Mouse (Mus musculus) megakaryocyte, embryonic 14.5 days (primary cell): ENCODE measurements around the gene Cdc25a. TPM values are rescaled to one million over a fixed set of nuclear protein-coding genes. Genes with fewer than 3 reads are reported as not detected.

Experiments used
- H3K27me3 ChIP-seq: replicated peaks from 2 replicates; pipeline ENCODE3; 2012; ENCODE audit warnings: inconsistent platforms
- H3K36me3 ChIP-seq: replicated peaks from 2 replicates; pipeline ENCODE3; 2012; ENCODE audit warnings: low read length, inconsistent platforms, mixed read lengths
- H3K4me1 ChIP-seq: 2 replicates; pipeline ENCODE4 v1.6.1; 2012; ENCODE audit warnings: inconsistent platforms
- H3K4me3 ChIP-seq: replicated peaks from 2 replicates; pipeline ENCODE3; 2012; ENCODE audit warnings: moderate library complexity, mild to moderate bottlenecking, inconsistent platforms
- H3K9me3 ChIP-seq: 2 replicates; pipeline ENCODE4 v1.6.1; 2012; ENCODE audit warnings: inconsistent platforms
- FLI1 ChIP-seq: IDR thresholded peaks from 2 replicates; pipeline ENCODE4 v1.6.1; 2012; ENCODE audit warnings: low read length, inconsistent platforms, mixed read lengths
- GATA1 ChIP-seq: IDR thresholded peaks from 3 replicates; pipeline ENCODE4 v1.6.1; 2012; ENCODE audit warnings: mixed read lengths, low read length, inconsistent platforms, borderline replicate concordance
- polyA plus RNA-seq: library from polyadenylated mRNA; stranded (reverse); fragments of >175 nt; gene quantifications from 2 replicates; pipeline ENCODE4 v1.2.3, GENCODE M21; 2012; ENCODE audit warnings: low replicate concordance; ENCODE audit not compliant: insufficient read depth

Gene Cdc25a
- polyA plus RNA-seq, result 13.7 and 15.0 TPM in 2 replicates

- H3K9me3 ChIP-seq, result no peaks in the 10 kb centered on the region
- H3K4me1 ChIP-seq, result peaks cover 33% of the 10 kb centered on the region
- no peaks in the 10 kb centered on the region for H3K27me3 ChIP-seq
- peaks cover 23% of the 10 kb centered on the region for H3K36me3 ChIP-seq
- TF ChIP-seq FLI1 (peak; percentile 69; the same call in 1 of the 2 replicates), GATA1 (no peak)
- peak within 1 kb of the TSS; percentile 96 for H3K4me3 ChIP-seq
These were observed at the start of gene Cdc25a for GRCm38 (mm10) chr9:109874797-109875691. TSS of gene Cdc25a (plus strand) at chr9:109875579.

DNA sequence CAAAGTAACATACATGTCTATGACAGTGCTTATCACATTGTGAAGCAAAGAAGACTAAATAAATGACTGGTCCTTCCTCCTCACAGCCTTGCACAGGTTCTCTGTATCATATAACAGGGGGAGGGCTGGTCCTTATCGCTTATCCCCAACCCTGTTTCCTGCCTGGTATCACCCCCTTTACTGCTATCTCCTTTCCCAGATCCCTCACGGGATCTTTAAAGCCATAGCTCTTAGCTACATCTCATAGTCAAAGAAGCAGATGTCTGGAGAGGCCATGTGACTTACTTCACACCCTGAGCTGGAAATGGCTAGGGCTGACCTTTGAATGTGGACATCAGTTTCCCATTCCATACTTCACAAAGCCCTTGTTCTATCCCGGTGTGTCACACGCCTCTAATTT is 49.6 kb upstream of the Cdc25a start:
- TF ChIP-seq FLI1, result no peak
- TF ChIP-seq GATA1, result no peak
- H3K27me3 ChIP-seq, result peaks cover 5% of the 10 kb centered on the region
- no peaks in the 10 kb centered on the region for H3K9me3 ChIP-seq
- no peaks in the 10 kb centered on the region for H3K36me3 ChIP-seq
- H3K4me1 ChIP-seq, result peaks cover 9% of the 10 kb centered on the region
- H3K4me3 ChIP-seq, result no peak overlapping the region

- no peak for TF ChIP-seq GATA1
- TF ChIP-seq FLI1, result no peak
- Histone ChIP-seq H3K9me3 (no peaks in the 10 kb centered on the region), H3K36me3 (no peaks in the 10 kb centered on the region), H3K4me1 (peaks cover 9% of the 10 kb centered on the region), H3K4me3 (no peak overlapping the region), H3K27me3 (peaks cover 5% of the 10 kb centered on the region)
These were observed 49.2 kb upstream of the Cdc25a start for GRCm38 (mm10) chr9:109826181-109826580.

GRCm38 (mm10) chr9:109832391-109833087 is 42.8 kb upstream of the Cdc25a start, which contains the start of gene Nme6:
TSS of gene Nme6 (plus strand) at chr9:109832749.
- Histone ChIP-seq H3K27me3 (no peaks in the 10 kb centered on the region), H3K4me1 (peaks cover 13% of the 10 kb centered on the region), H3K9me3 (no peaks in the 10 kb centered on the region), H3K36me3 (peaks cover 8% of the 10 kb centered on the region), H3K4me3 (peak within 1 kb of the TSS; percentile 95)
- no peak for TF ChIP-seq FLI1
- no peak for TF ChIP-seq GATA1

DNA sequence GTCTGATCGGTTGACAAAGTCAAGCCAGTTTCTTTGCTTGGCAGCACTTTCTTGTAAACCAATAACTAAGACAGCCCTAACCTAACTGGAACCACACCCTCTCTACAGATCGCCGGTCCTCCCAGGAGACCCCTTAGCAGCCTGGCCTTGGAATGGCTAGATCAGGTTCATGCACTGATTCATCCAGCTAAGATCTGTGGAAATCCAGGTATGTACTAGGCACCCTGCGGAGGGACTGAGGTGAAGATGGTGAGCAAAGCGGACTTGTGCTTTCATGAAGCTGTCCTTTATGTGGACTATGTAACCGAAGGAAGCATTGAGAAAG is 42.3 kb upstream of the Cdc25a start:
- peaks cover 11% of the 10 kb centered on the region for H3K36me3 ChIP-seq
- H3K27me3 ChIP-seq, result no peaks in the 10 kb centered on the region
- TF ChIP-seq GATA1 (no peak), FLI1 (no peak)
- peak overlapping the region; percentile 95 for H3K4me3 ChIP-seq
- H3K4me1 ChIP-seq, result peaks cover 13% of the 10 kb centered on the region
- H3K9me3 ChIP-seq, result no peaks in the 10 kb centered on the region

- Histone ChIP-seq H3K27me3 (no peaks in the 10 kb centered on the region), H3K4me3 (no peak within 1 kb of the TSS), H3K4me1 (no peaks in the 10 kb centered on the region), H3K9me3 (no peaks in the 10 kb centered on the region), H3K36me3 (peaks cover 4% of the 10 kb centered on the region)
- TF ChIP-seq GATA1, result no peak
- no peak for TF ChIP-seq FLI1
These were observed 26.0 kb upstream of the Cdc25a start, which contains the start of gene Camp for GRCm38 (mm10) chr9:109849312-109849758. TSS of gene Camp (minus strand) at chr9:109849617.

- TF ChIP-seq FLI1, result no peak
- TF ChIP-seq GATA1, result no peak
- Histone ChIP-seq H3K27me3 (no peaks in the 10 kb centered on the region), H3K4me3 (no peak overlapping the region), H3K4me1 (no peaks in the 10 kb centered on the region), H3K36me3 (peaks cover 3% of the 10 kb centered on the region), H3K9me3 (no peaks in the 10 kb centered on the region)
These were observed 25.3 kb upstream of the Cdc25a start for GRCm38 (mm10) chr9:109850099-109850498.

GRCm38 (mm10) chr9:109854341-109854740 is 21.0 kb upstream of the Cdc25a start:
- H3K9me3 ChIP-seq, result no peaks in the 10 kb centered on the region
- TF ChIP-seq GATA1 (no peak), FLI1 (no peak)
- peaks cover 6% of the 10 kb centered on the region for H3K27me3 ChIP-seq
- 0 out of 2 replicates have a peak, but pooled peaks cover 3% of the 10 kb centered on the region for H3K4me1 ChIP-seq
- H3K36me3 ChIP-seq, result no peaks in the 10 kb centered on the region
- peak overlapping the region; percentile 51 for H3K4me3 ChIP-seq

- H3K9me3 ChIP-seq, result no peaks in the 10 kb centered on the region
- no peaks in the 10 kb centered on the region for H3K36me3 ChIP-seq
- no peak for TF ChIP-seq FLI1
- TF ChIP-seq GATA1, result no peak
- no peak overlapping the region for H3K4me3 ChIP-seq
- H3K27me3 ChIP-seq, result peaks cover 12% of the 10 kb centered on the region
- H3K4me1 ChIP-seq, result 0 out of 2 replicates have a peak, but pooled peaks cover 3% of the 10 kb centered on the region
These were observed 19.4 kb upstream of the Cdc25a start for GRCm38 (mm10) chr9:109855947-109856346.
